Mouse (Mus musculus) heart, postnatal 0 days (tissue): ENCODE measurements around the gene Dlst.

Source experiments
- CTCF ChIP-seq: IDR thresholded peaks from 2 replicates; pipeline ENCODE4 v1.5.1; 2016; ENCODE audit warnings: antibody characterized with exemption, control low read depth, low read depth
- EP300 ChIP-seq: IDR thresholded peaks from 2 replicates; pipeline ENCODE4 v1.6.1; 2016; ENCODE audit warnings: antibody characterized with exemption, low read depth

GRCm38 (mm10) chr12:85166631-85167030 is 56.0 kb downstream of the Dlst start:
- no peak for TF ChIP-seq CTCF
- TF ChIP-seq EP300: no peak
